Mouse (Mus musculus) midbrain, embryonic 14.5 days (tissue): ENCODE measurements around the gene Spata5. TPM values are rescaled to one million over a fixed set of nuclear protein-coding genes. Genes with fewer than 3 reads are reported as not detected.

Experiments used
- polyA plus RNA-seq: library from polyadenylated mRNA; unstranded; fragments of >200 nt; fragmentation: Nextera tagmentation; extraction: Ambion mirVana; gene quantifications from 2 replicates; pipeline ENCODE4 v1.2.1, GENCODE M21; 2014

Gene Spata5
- polyA plus RNA-seq, 1 experiment from 2014 or later, result 38.3 TPM

Other genes with a start within 250 kb of the Spata5 start
- not detected in 2 replicates for gene Il21, start 187.3 kb upstream of the Spata5 start, polyA plus RNA-seq
- gene Bbs12, start 107.3 kb upstream of the Spata5 start, polyA plus RNA-seq, result 3.9 and 7.0 TPM in 2 replicates
- gene Cetn4, start 107.2 kb upstream of the Spata5 start, polyA plus RNA-seq, result 0.86 and 1.8 TPM in 2 replicates
- 0.53 and 0.66 TPM in 2 replicates for gene Fgf2, start 71.5 kb upstream of the Spata5 start, polyA plus RNA-seq
- gene Nudt6, start 315 bp downstream of the Spata5 start, polyA plus RNA-seq, result 5.2 and 8.1 TPM in 2 replicates
- 7.1 and 7.2 TPM in 2 replicates for gene Spry1, start 220.1 kb downstream of the Spata5 start, polyA plus RNA-seq